Mouse (Mus musculus) embryonic facial prominence, embryonic 13.5 days (tissue): ENCODE measurements around the gene Myl12a. TPM values are rescaled to one million over a fixed set of nuclear protein-coding genes. Genes with fewer than 3 reads are reported as not detected.
"Not testable (repeated sequence)": the region's sequence is repeated elsewhere in the genome, so short reads cannot be mapped to it uniquely, and the experiment has no call there.

Source experiments
- ATAC-seq: fragments of 200-750 bp; cut with Nextera tagmentation; 2 replicates; pipeline ENCODE4 v1.8.0; 2017; ENCODE audit warnings: low read depth; ENCODE audit not compliant: insufficient number of reproducible peaks, insufficient read depth, low FRiP score, low TSS enrichment
- H3K27ac ChIP-seq: fragments of 300-500 bp; sonication (generic); 2 replicates; pipeline ENCODE4 v1.5.1; 2015; ENCODE audit warnings: moderate library complexity, mild to moderate bottlenecking, inconsistent platforms
- H3K27me3 ChIP-seq: fragments of 300-500 bp; sonication (generic); 2 replicates; pipeline ENCODE4 v1.6.1; 2015; ENCODE audit warnings: mild to moderate bottlenecking, inconsistent platforms
- H3K36me3 ChIP-seq: fragments of 300-500 bp; sonication (generic); 2 replicates; pipeline ENCODE4 v1.6.1; 2015; ENCODE audit warnings: mild to moderate bottlenecking, inconsistent platforms
- H3K4me1 ChIP-seq: fragments of 300-500 bp; sonication (generic); 2 replicates; pipeline ENCODE4 v1.6.1; 2015; ENCODE audit warnings: inconsistent platforms
- H3K4me2 ChIP-seq: fragments of 300-500 bp; sonication (generic); 2 replicates; pipeline ENCODE4 v1.6.1; 2015; ENCODE audit warnings: moderate library complexity, mild to moderate bottlenecking, inconsistent platforms
- H3K4me3 ChIP-seq: fragments of 300-500 bp; sonication (generic); 2 replicates; pipeline ENCODE4 v1.5.1; 2015; ENCODE audit warnings: mild to moderate bottlenecking, inconsistent platforms
- H3K9ac ChIP-seq: fragments of 300-500 bp; sonication (generic); 2 replicates; pipeline ENCODE4 v1.6.1; 2015; ENCODE audit warnings: mild to moderate bottlenecking, inconsistent platforms
- H3K9me3 ChIP-seq: fragments of 300-500 bp; sonication (generic); 2 replicates; pipeline ENCODE4 v1.6.1; 2016; ENCODE audit warnings: inconsistent platforms
- WGBS: fragments of 180-500 bp; shearing (Covaris S2); methylation state at CpG from one replicate; pipeline ENCODE4 v1.1.7; 2015; ENCODE audit warnings: mixed read lengths; 5-methylcytosine and 5-hydroxymethylcytosine counted together
- polyA plus RNA-seq: library from polyadenylated mRNA; unstranded; fragments of >200 nt; fragmentation: Nextera tagmentation; extraction: Ambion mirVana; gene quantifications from 2 replicates; pipeline ENCODE4 v1.2.1, GENCODE M21; 2015

The Myl12a gene
- polyA plus RNA-seq, 1 experiment from 2014 or later, result 585 TPM

DNA sequence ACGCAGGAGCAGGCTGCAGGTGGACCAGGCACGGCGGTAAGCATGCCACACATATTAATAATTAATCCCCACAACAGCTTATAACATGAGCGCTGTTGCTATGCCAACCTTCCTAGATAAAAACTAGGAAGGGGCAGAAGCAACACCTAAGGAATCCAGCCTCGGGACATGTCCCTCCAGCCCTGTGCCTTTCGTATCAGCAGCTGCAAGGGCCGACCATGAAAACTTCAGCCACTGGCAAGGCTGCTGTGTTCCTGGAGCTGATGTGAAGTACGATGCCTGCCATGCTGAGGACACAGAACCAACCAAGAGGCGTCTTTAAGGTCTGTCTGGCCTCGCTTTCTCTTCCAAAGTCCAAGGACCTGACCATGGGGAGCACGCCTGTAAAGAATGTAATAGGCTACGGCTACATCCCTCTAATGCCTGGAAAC is 14.3 kb downstream of the Myl12a start:
- no peak overlapping the region for H3K9ac ChIP-seq
- WGBS, result 90% methylated on average over 12 of the region's 12 CpGs
- no peaks in the 10 kb centered on the region for H3K9me3 ChIP-seq
- no peak for ATAC-seq
- no peaks in the 10 kb centered on the region for H3K27me3 ChIP-seq
- H3K4me3 ChIP-seq, result no peak overlapping the region
- peaks cover 29% of the 10 kb centered on the region for H3K4me1 ChIP-seq
- H3K27ac ChIP-seq, result no peak overlapping the region
- no peak overlapping the region for H3K4me2 ChIP-seq
- H3K36me3 ChIP-seq, result peaks cover 33% of the 10 kb centered on the region

DNA sequence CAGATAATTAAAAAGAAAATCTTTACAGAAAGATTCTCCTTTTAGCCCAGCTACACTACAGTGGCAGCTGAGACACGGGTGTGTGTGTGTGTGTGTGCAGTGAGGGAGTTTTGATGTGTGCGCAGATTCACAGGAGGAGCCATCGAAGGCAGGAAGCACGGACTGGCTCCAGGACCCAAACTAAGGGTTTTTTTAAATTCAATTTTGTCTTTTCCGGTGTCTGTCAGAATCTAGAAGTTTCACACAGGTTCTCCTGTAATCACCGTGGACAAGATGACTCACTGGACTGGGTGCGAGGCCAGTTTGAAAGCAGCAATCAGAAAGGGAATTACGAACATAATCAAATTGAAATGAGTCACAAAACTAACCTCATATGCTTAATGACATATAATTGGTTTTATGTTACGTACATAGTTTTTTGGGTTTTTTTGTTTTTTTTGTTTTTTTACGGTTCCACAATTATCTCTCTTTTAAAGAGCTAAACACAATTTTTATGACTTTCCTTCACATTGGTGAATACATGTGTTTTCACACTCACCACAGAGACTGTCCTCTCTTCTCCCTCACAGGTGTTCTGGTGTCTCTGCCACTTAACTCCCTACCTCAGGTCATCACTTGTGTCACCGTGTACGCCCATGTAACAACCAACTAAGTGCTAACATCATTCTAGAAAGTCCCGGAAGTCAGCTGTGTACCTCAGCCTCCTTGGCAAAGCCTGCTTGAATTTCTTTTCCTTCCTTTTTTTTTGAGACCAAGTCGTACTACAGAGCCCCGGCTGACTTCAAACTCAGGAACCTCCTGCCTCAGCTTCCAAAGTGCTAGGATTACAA is 15.6 kb downstream of the Myl12a start:
- H3K27me3 ChIP-seq, result no peaks in the 10 kb centered on the region
- H3K9ac ChIP-seq, result no peak overlapping the region
- peaks cover 29% of the 10 kb centered on the region for H3K4me1 ChIP-seq
- no peak overlapping the region for H3K4me2 ChIP-seq
- peaks cover 33% of the 10 kb centered on the region for H3K36me3 ChIP-seq
- WGBS, result 81% methylated on average over 15 of the region's 15 CpGs
- H3K4me3 ChIP-seq, result no peak overlapping the region
- no peak for ATAC-seq
- no peak overlapping the region for H3K27ac ChIP-seq
- no peaks in the 10 kb centered on the region for H3K9me3 ChIP-seq

DNA sequence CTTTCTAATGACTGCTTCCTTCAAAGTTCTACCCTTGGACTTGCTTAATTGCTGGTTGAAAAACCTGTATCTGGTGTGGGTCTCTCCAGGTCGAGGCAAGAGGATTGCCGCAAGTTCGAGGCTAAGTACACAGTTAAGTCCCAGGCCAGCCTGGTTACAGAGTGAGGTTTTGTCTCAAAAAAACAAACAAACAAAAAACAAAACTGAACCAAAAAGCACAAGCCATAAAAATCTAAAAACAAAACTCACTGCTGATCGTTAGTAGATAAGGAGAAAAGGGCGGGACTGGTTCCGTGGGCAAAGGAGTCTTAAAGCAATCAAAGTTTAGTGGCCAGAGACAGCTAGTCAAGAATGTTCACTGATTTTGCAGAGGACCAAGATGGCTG is 16.3 kb downstream of the Myl12a start:
- Histone ChIP-seq H3K4me1 (peaks cover 24% of the 10 kb centered on the region), H3K4me2 (no peak overlapping the region), H3K4me3 (no peak overlapping the region), H3K27ac (no peak overlapping the region), H3K9ac (no peak overlapping the region), H3K27me3 (no peaks in the 10 kb centered on the region), H3K9me3 (no peaks in the 10 kb centered on the region), H3K36me3 (peaks cover 34% of the 10 kb centered on the region)
- WGBS, result 83% methylated on average over 6 of the region's 6 CpGs
- no peak for ATAC-seq

DNA sequence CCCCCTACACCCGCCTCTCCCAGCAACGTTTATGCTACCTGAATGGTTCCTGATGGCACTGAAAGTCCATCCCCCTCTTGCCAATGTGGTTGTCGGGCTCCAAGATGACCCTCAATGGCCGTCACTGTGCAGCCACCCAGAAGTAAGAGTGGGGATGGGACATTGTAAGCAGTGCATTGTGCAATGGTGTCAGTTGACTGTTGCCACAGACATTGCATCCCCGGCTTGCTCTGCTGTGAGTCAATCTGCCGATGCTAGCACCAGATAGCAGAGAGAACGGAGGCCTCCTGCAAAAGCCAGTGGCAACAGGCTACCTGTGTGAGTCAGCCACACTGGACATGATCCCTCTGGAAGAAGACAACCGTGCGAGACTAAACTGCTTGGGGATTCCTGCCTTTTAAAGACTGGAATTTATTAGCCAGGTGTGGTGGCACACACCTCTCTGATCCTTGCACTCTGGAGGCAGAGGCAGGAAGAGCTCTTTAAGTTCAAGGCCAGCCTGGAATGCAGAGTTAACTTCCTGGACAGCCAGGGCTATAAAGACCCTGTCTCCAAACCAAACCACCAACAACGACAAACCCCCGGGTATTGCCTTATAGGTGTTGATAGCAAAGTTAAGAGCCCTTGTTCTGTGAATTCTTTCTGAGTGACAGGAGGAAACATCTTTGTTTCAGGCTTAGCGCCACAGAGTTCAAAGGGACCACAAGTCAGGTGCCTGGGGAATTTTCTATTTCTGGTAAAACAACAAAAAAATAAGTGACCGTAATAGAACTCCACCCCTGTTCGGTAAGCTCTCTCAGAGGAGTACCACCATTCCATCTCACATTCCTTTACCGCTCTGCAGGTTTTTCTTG is 16.9 kb downstream of the Myl12a start:
- H3K4me3 ChIP-seq, result no peak overlapping the region
- peaks cover 40% of the 10 kb centered on the region for H3K36me3 ChIP-seq
- peaks cover 19% of the 10 kb centered on the region for H3K4me1 ChIP-seq
- no peaks in the 10 kb centered on the region for H3K9me3 ChIP-seq
- 84% methylated on average over 15 of the region's 15 CpGs for WGBS
- no peak overlapping the region for H3K27ac ChIP-seq
- no peak overlapping the region for H3K4me2 ChIP-seq
- no peaks in the 10 kb centered on the region for H3K27me3 ChIP-seq
- no peak overlapping the region for H3K9ac ChIP-seq
- no peak for ATAC-seq

DNA sequence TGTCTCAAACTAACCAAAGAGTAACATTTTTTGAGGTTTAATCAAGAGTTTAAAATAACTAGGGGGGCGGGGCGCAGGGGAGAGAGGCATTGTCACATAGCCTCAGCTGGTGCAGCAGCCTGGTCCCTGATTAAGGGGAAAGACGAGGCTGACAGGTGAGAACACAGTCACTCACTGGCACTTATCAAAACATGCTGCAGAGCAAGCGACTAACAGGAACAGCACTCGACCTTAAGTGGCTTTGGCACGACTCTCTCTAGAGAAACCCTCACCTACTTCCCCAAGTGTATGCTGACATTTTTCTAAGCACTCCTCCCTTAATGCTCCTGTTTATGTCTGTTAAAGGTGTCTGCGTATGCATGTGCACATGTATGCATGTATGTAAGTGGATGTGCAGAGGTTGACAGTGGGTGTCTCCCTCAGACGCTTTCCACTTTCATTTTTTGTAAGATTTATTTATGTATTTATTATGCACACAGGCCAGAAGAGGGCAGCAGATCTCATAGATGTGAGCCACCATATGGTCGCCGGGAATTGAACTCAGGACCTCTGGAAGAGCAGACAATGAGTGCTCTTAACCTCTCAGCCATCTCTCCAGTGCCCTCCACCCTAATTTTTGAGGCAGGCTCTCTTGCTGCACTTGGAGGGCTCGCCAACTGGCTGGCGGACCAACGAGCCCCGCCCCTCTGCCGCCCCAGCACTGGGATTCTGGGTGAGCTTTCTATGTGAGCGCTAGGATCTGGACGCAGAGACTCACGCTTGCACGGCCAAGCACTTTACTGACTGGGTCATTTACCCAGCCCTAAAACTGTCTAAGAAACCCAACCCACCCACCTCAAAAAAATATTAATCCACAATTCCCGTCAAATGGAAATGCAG is 23.1 kb downstream of the Myl12a start:
- no peaks in the 10 kb centered on the region for H3K4me1 ChIP-seq
- H3K36me3 ChIP-seq, result peaks cover 57% of the 10 kb centered on the region
- ATAC-seq, result no peak
- no peaks in the 10 kb centered on the region for H3K27me3 ChIP-seq
- H3K27ac ChIP-seq, result no peak overlapping the region
- no peak overlapping the region for H3K9ac ChIP-seq
- WGBS, result 90% methylated on average over 20 of the region's 20 CpGs
- H3K9me3 ChIP-seq, result no peaks in the 10 kb centered on the region
- no peak overlapping the region for H3K4me3 ChIP-seq
- H3K4me2 ChIP-seq, result no peak overlapping the region

DNA sequence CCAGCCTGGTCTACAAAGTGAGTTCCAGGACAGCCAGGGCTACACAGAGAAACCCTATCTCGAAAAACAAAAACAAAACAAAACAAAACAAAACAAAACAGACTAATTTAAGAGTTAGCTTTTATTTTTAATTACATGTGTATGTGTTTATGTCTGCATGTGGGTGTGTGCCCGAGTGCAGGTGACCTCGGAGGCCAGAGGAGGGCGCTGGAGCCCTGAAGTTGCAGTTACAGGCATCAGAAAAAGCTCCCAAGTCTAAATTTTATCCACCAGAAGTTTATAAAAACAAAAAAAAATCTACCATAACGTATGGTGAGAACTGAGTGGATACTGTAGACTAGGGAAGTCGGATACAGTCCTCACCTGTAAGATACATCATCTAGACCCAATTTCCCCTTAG is 24.9 kb downstream of the Myl12a start:
- H3K4me3 ChIP-seq, result no peak overlapping the region
- no peaks in the 10 kb centered on the region for H3K27me3 ChIP-seq
- no peaks in the 10 kb centered on the region for H3K9me3 ChIP-seq
- no peak for ATAC-seq
- peaks cover 65% of the 10 kb centered on the region for H3K36me3 ChIP-seq
- WGBS, result 85% methylated on average over 6 of the region's 6 CpGs
- H3K9ac ChIP-seq, result no peak overlapping the region
- H3K4me2 ChIP-seq, result no peak overlapping the region
- no peak overlapping the region for H3K27ac ChIP-seq
- H3K4me1 ChIP-seq, result no peaks in the 10 kb centered on the region

DNA sequence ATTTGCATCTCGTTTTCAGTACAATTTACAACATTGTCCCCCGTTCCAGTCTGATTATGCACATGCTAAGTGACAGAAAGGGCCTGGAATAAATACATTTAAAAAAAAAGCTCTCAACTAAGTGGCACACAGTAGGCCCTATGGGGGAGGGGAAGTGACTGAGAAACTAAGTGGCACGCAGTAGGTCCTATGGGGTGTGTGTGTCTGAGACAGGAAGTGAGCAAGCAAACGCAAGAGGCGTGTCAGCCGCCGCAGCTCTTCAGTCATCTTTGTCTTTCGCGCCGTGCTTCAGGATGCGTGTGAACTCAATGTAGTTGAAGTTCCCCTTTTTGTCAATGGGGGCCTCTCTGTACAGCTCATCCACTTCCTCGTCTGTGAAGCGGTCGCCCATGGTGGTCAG is 28.6 kb downstream of the Myl12a start:
- not testable (repeated sequence) for H3K9ac ChIP-seq, H3K27me3 ChIP-seq, H3K9me3 ChIP-seq, H3K4me1 ChIP-seq, H3K27ac ChIP-seq, ATAC-seq, H3K4me2 ChIP-seq, H3K4me3 ChIP-seq
- 86% methylated on average over 14 of the region's 14 CpGs for WGBS
- peaks cover 35% of the 10 kb centered on the region for H3K36me3 ChIP-seq

DNA sequence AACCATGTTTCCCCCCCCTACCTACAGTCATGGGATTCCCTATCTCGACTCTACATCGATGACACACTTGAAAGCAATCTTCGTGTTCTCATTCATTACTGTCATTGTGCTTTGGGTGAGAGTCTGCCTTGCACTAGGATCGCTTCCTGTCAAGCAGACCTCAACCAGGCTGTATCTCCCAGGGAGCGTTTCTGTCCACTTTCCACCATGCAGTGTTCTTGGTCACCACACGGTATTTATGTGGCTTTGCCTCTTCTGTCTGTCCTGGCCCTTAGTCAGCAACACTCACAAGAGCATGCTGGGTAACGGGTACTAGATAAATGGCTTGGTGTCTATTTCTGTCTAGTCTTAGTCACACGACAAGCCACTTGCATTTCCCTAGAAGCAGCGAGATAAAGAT is 29.3 kb downstream of the Myl12a start:
- no peaks in the 10 kb centered on the region for H3K9me3 ChIP-seq
- no peak for ATAC-seq
- no peaks in the 10 kb centered on the region for H3K27me3 ChIP-seq
- WGBS, result 90% methylated on average over 9 of the region's 9 CpGs
- peaks cover 35% of the 10 kb centered on the region for H3K36me3 ChIP-seq
- H3K4me1 ChIP-seq, result no peaks in the 10 kb centered on the region
- H3K9ac ChIP-seq, result no peak overlapping the region
- no peak overlapping the region for H3K27ac ChIP-seq
- H3K4me3 ChIP-seq, result no peak overlapping the region
- H3K4me2 ChIP-seq, result no peak overlapping the region

DNA sequence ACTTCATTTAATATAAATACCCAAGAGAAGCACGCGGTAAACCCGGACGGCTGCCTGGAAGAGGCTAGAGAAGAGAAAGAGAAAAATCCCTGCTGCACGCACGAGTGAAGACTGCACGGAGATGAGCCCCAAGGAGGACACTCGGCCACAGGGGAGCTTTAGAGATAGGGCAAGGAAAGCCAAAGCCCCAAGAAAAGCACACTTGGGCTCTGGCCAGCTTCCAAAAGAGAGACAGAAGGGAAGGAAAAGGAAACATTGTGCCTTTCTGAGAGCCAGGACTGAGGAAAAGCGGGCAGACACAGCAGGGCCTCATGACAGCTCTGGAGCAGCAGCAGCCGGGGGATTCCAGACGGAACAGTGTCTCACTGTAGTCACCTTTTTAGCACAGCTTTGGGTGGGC is 31.5 kb downstream of the Myl12a start:
- H3K9ac ChIP-seq, result no peak overlapping the region
- 68% methylated on average over 11 of the region's 11 CpGs for WGBS
- no peaks in the 10 kb centered on the region for H3K9me3 ChIP-seq
- H3K4me2 ChIP-seq, result no peak overlapping the region
- no peak overlapping the region for H3K27ac ChIP-seq
- no peak overlapping the region for H3K4me3 ChIP-seq
- no peaks in the 10 kb centered on the region for H3K27me3 ChIP-seq
- no peaks in the 10 kb centered on the region for H3K4me1 ChIP-seq
- H3K36me3 ChIP-seq, result peaks cover 27% of the 10 kb centered on the region
- no peak for ATAC-seq

DNA sequence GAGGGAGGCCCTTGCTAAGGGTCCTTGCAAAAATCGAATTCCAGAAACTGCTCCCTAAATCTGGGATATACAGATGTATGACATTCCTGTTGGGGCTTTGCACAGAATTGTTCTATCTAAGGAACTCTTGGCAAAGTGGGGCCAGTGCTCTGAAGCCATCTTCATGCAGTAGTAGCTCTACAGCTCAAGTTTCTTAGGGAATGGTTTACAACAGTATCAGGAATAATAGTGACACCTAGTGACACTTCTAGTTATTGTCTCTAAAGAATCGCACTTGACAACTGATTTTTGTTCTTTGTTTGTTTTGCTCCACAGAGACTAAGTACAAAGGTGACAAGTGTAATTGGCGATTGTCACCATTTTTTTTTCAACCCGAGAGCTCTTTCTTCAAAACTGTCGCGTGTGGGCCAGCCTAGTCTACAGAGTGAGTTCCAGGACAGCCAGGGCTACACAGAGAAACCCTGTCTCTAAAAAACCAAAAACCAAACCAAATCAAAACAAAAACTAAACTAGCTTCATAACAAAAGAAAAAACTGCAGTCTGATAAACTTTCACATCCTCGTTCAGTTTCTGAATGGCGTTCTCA is 34.0 kb downstream of the Myl12a start:
- ATAC-seq, result no peak
- H3K9me3 ChIP-seq, result no peaks in the 10 kb centered on the region

DNA sequence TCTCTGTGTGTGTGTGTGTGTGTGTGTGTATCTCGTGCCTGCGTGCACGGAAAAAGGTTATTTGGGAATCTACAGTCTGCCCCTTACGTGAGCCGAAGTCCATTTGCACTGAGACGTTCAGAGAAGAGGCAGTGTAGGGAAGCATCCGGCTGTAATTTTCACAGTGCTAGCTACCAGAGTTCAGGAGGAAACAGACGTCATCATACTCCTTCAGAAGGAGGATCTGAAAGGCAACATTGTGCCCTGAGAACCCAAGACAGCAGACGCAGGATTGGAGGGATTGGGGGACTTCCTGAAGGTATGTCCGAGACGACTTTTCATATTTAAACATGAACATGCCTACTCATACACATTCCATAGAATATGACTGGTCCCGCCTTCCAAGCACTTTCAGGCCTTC is 35.0 kb downstream of the Myl12a start:
- ATAC-seq, result no peak
- no peak overlapping the region for H3K9ac ChIP-seq
- H3K36me3 ChIP-seq, result no peaks in the 10 kb centered on the region
- H3K9me3 ChIP-seq, result no peaks in the 10 kb centered on the region
- no peaks in the 10 kb centered on the region for H3K4me1 ChIP-seq
- H3K27me3 ChIP-seq, result no peaks in the 10 kb centered on the region
- H3K27ac ChIP-seq, result no peak overlapping the region
- WGBS, result 43% methylated on average over 12 of the region's 12 CpGs
- no peak overlapping the region for H3K4me3 ChIP-seq
- H3K4me2 ChIP-seq, result no peak overlapping the region

More for the DNA sequence above, 34.0 kb downstream of the Myl12a start:
- Histone ChIP-seq H3K4me1 (no peaks in the 10 kb centered on the region), H3K36me3 (peaks cover 7% of the 10 kb centered on the region), H3K27ac (no peak overlapping the region), H3K4me3 (no peak overlapping the region), H3K4me2 (no peak overlapping the region; the same call in 1 of the 2 replicates), H3K27me3 (no peaks in the 10 kb centered on the region), H3K9ac (no peak overlapping the region)
- 28% methylated on average over 8 of the region's 8 CpGs for WGBS
